ENCODE assay signal across 8 mouse cellular contexts in the genomic region with DNA sequence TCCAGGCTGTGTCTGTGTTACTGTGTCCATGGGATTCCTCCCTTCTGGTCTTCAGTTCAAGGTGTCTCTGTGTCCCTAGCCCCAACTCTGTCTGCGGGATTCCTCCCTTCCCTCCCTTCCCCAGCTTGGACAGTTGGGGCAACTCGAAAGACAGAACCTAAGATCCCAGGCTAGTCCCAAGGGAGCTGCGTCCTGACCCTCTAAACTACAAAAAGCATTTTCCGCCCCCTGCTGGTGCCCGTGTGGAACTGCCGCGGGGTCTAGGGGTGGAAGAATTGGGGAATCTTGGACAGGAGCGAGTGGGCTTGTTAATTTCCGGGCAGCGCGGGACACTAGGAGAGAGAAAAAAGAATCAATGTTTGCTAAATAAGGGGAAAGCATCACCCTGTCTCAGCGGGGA. TPM values are rescaled to one million over a fixed set of nuclear protein-coding genes. Genes with fewer than 3 reads are reported as not detected.
DNase-seq lines count a peak whose midpoint lies in the region; ATAC-seq and TF ChIP-seq lines count a peak whose summit lies in the region.

No protein-coding gene starts in this region.

- H3K9me3 ChIP-seq in embryonic facial prominence, embryonic 10.5 days, result no peaks in the 10 kb centered on the region
- H3K9me3 ChIP-seq in heart, postnatal 0 days (replicated peaks; ENCODE audit: control insufficient read depth, low read length), result no peaks in the 10 kb centered on the region

- H3K27me3 ChIP-seq in embryonic facial prominence, embryonic 10.5 days (replicated peaks; ENCODE audit: low read depth, poor library complexity, severe bottlenecking), result peaks cover 76% of the 10 kb centered on the region
- H3K27me3 ChIP-seq in heart, postnatal 0 days (ENCODE audit: control insufficient read depth, insufficient read depth, low read length), result 0 out of 2 replicates have a peak, but pooled peaks cover 4% of the 10 kb centered on the region

- H3K9ac ChIP-seq in heart, postnatal 0 days (replicated peaks; ENCODE audit: low read depth, low read length), result no peak overlapping the region

- no peaks in the 10 kb centered on the region for H3K36me3 ChIP-seq in embryonic facial prominence, embryonic 10.5 days (replicated peaks)
- no peaks in the 10 kb centered on the region for H3K36me3 ChIP-seq in heart, postnatal 0 days (replicated peaks; ENCODE audit: control insufficient read depth, insufficient read depth, low read length)

- under 1% methylated on average over 12 of the region's 12 CpGs for WGBS in embryonic facial prominence, embryonic 10.5 days
- 4% methylated on average over 12 of the region's 12 CpGs for WGBS in heart, postnatal 0 days

- no peak overlapping the region for H3K27ac ChIP-seq in embryonic facial prominence, embryonic 10.5 days (replicated peaks)
- no peak overlapping the region for H3K27ac ChIP-seq in heart, postnatal 0 days (ENCODE audit: low read depth)

- H3K4me3 ChIP-seq in embryonic facial prominence, embryonic 10.5 days, result peak overlapping the region; percentile 6; the same call in 1 of the 2 replicates
- H3K4me3 ChIP-seq in heart, postnatal 0 days (ENCODE audit: low read depth, low read length), result no peak overlapping the region

- DNase-seq in B cell, adult 2 months, result peak; percentile 12 to 21
- DNase-seq in Muller cell, postnatal 12 days (ENCODE audit: inconsistent ontology term), result peak; percentile 72
- DNase-seq in embryonic facial prominence, embryonic 10.5 days (ENCODE audit: low spot score), result peak; percentile 82
- no peak for DNase-seq in heart, postnatal 0 days (ENCODE audit: low spot score)
- peak; percentile 9 to 48 for DNase-seq in layer of hippocampus, adult 8-10 months (ENCODE audit: low spot score in 2 of 2)
- peak; percentile 44 to 68 for DNase-seq in lung, postnatal 4 days
- DNase-seq in right cerebral cortex, postnatal 25 days, result peak; percentile 31
- DNase-seq in T-cell, adult 2 months (ENCODE audit: low spot score), result no peak

- no peak overlapping the region for H3K4me2 ChIP-seq in heart, postnatal 0 days (ENCODE audit: low read depth, low read length)

- TF ChIP-seq EP300 in heart, postnatal 0 days (IDR thresholded peaks at IDR 0.05; ENCODE audit: low read depth), result no peak

- H3K4me1 ChIP-seq in embryonic facial prominence, embryonic 10.5 days, result peaks cover 31% of the 10 kb centered on the region
- no peaks in the 10 kb centered on the region for H3K4me1 ChIP-seq in heart, postnatal 0 days (ENCODE audit: control insufficient read depth, insufficient read depth)

- no peak for ATAC-seq in heart, postnatal 0 days (ENCODE audit: insufficient read depth, low read depth)

- peak; percentile 81 for TF ChIP-seq CTCF in heart, postnatal 0 days (IDR thresholded peaks at IDR 0.05; ENCODE audit: low read depth)

RNA-seq across cellular contexts. Expression of gene Actrt2, which starts 6.9 kb away (rescaled TPM):
- polyA plus RNA-seq in embryonic facial prominence, embryonic 10.5 days (2016; fragmentation: Nextera tagmentation; extraction: Ambion mirVana), result not detected in 2 replicates
- not detected in 2 replicates for total RNA-seq in heart, postnatal 0 days (2014; rRNA removed; ENCODE audit: low replicate concordance)
- polyA plus RNA-seq in heart, postnatal 0 days (2015; fragmentation: Nextera tagmentation; extraction: Ambion mirVana), result not detected in 2 replicates
- total RNA-seq in layer of hippocampus, adult 8-10 months (2022), result not detected

RNA-seq across cellular contexts. Expression of gene Prdm16, which starts 37.9 kb away (rescaled TPM):
- polyA plus RNA-seq in embryonic facial prominence, embryonic 10.5 days (2016; fragmentation: Nextera tagmentation; extraction: Ambion mirVana), result 33.9 and 44.5 TPM in 2 replicates
- total RNA-seq in heart, postnatal 0 days (2014; rRNA removed; ENCODE audit: low replicate concordance), result 9.3 and 9.8 TPM in 2 replicates
- 10.7 and 14.7 TPM in 2 replicates for polyA plus RNA-seq in heart, postnatal 0 days (2015; fragmentation: Nextera tagmentation; extraction: Ambion mirVana)
- 10 to 100 TPM in 3 of 4 experiments, 1 to 10 TPM in 1; 9.3 to 15.5 (median 13.9) TPM for total RNA-seq in layer of hippocampus, adult 8-10 months (2022)

Comparison
In these comparisons a context has a peak if more than half of its experiments do, and no peak if none do; other contexts are left out.
1. DNase-seq: peak in B cell, adult 2 months (2 of 2), Muller cell, postnatal 12 days (single experiment), embryonic facial prominence, embryonic 10.5 days (single experiment), layer of hippocampus, adult 8-10 months (2 of 2), lung, postnatal 4 days (2 of 2) and right cerebral cortex, postnatal 25 days (single experiment); none in heart, postnatal 0 days (single experiment) and T-cell, adult 2 months (single experiment).